In the genomic region with DNA sequence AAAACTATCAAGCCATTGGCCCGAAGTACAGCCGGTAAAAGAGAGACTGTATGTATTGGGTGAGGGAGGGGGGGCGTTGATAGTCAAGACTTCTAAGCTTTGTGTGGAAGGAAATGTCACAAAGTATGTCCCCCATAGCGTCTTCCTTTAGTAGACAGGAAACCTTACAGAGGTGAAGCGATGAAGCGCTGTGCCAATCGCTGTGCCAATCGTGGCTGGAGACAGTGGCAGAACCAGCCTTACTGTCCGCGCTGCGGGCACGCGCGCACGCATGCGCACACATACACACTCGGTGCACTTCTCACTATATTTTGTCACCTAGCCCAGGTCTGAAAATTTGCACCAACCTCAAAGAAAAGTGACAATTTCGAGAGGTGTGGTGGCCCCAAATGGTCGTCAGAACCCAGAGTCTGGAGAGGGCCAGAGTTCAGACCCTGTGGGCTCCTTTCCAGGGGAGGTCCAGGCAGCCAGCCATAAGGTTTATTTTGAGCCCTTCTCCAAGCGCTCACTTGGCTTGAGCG, we compare ENCODE assay signal across 26 mouse cellular contexts. TPM values are rescaled to one million over a fixed set of nuclear protein-coding genes. Genes with fewer than 3 reads are reported as not detected.
A peak's percentile ranks its signal among the peaks of the same experiment; 100 is the strongest.
DNase-seq lines count a peak whose midpoint lies in the region; ATAC-seq and TF ChIP-seq lines count a peak whose summit lies in the region.
"Had no signal": no experiment of that assay in that cellular context is flagged by ENCODE, and none has a peak within 500 bp of the region (broad histone marks: within the 10 kb centered on the region; RNA-seq: fewer than 3 reads in every experiment).

No protein-coding gene starts in this region.

- H3K4me2 ChIP-seq in forebrain, embryonic 16.5 days (ENCODE audit: low read length): peak overlapping the region; percentile 47
- H3K4me2 ChIP-seq in midbrain, postnatal 0 days (ENCODE audit: low read depth, low read length, poor library complexity, severe bottlenecking): peak overlapping the region; percentile 28
- H3K4me2 ChIP-seq: heart, embryonic 13.5 days; liver, embryonic 15.5 days had no signal

- H3K36me3 ChIP-seq in forebrain, embryonic 16.5 days (ENCODE audit: control insufficient read depth, insufficient read depth): no peaks in the 10 kb centered on the region
- no peaks in the 10 kb centered on the region for H3K36me3 ChIP-seq in midbrain, postnatal 0 days (ENCODE audit: insufficient read depth, low read length)
- H3K36me3 ChIP-seq: G1E; heart, embryonic 13.5 days; liver, embryonic 15.5 days had no signal

- DNase-seq in cerebellum, postnatal 10 days: peak; percentile 63 to 65
- no peak for DNase-seq in cerebellum, adult 8-10 months
- peak; percentile 23 to 29 for DNase-seq in heart, postnatal 10 days
- DNase-seq in heart, postnatal 36 days: no peak
- DNase-seq in midbrain, postnatal 0 days (ENCODE audit: low spot score): no peak
- DNase-seq in lung, postnatal 10 days: no peak
- DNase-seq in embryo, embryonic 9.5 days (ENCODE audit: extremely low spot score): no peak
- DNase-seq: adrenal gland, postnatal 36 days; cerebellum, adult 9-11 months; embryo, embryonic 11 days; kidney, adult 11 months; kidney, postnatal 10 days; spleen, adult 18-20 months had no signal

- ATAC-seq in forebrain, embryonic 16.5 days: no peak
- ATAC-seq in midbrain, postnatal 0 days (ENCODE audit: low FRiP score): no peak
- ATAC-seq: CD4-positive, CD25-positive, alpha-beta regulatory T cell, adult 4 months; lung, postnatal 0 days had no signal

- H3K9me3 ChIP-seq in forebrain, embryonic 16.5 days (ENCODE audit: control insufficient read depth, low read length): no peaks in the 10 kb centered on the region
- no peaks in the 10 kb centered on the region for H3K9me3 ChIP-seq in midbrain, postnatal 0 days (ENCODE audit: low read length)
- H3K9me3 ChIP-seq: G1E; heart, embryonic 13.5 days; liver, embryonic 15.5 days had no signal

- TF ChIP-seq CTCF in midbrain, postnatal 0 days (IDR thresholded peaks at IDR 0.05): no peak

- no peak overlapping the region for H3K27ac ChIP-seq in forebrain, embryonic 16.5 days (ENCODE audit: low read length)
- no peak overlapping the region for H3K27ac ChIP-seq in midbrain, postnatal 0 days (ENCODE audit: low read depth, low read length)
- H3K27ac ChIP-seq: heart, embryonic 13.5 days; left cerebral cortex, adult 2 months; liver, embryonic 15.5 days had no signal

- no peak overlapping the region for H3K9ac ChIP-seq in forebrain, embryonic 16.5 days (replicated peaks; ENCODE audit: low read depth, low read length)
- H3K9ac ChIP-seq in midbrain, postnatal 0 days (replicated peaks; ENCODE audit: low read length, poor library complexity, severe bottlenecking): no peak overlapping the region
- H3K9ac ChIP-seq: heart, embryonic 13.5 days; liver, embryonic 15.5 days had no signal

- WGBS in forebrain, embryonic 16.5 days: 35% methylated on average over 21 of the region's 21 CpGs
- 33% methylated on average over 21 of the region's 21 CpGs for WGBS in midbrain, postnatal 0 days

- peaks cover 51% of the 10 kb centered on the region for H3K27me3 ChIP-seq in forebrain, embryonic 16.5 days (replicated peaks; ENCODE audit: control insufficient read depth, insufficient read depth, low read length)
- peaks cover 53% of the 10 kb centered on the region for H3K27me3 ChIP-seq in midbrain, postnatal 0 days (ENCODE audit: insufficient read depth, low read length)

- intact Hi-C loops in heart, postnatal 10 days (cut with DNase I): no loop called here
- intact Hi-C loops in heart, postnatal 36 days (cut with DNase I): no loop called here

- H3K4me1 ChIP-seq in forebrain, embryonic 16.5 days (replicated peaks; ENCODE audit: control insufficient read depth, insufficient read depth, low read length): peaks cover 18% of the 10 kb centered on the region
- H3K4me1 ChIP-seq in midbrain, postnatal 0 days (ENCODE audit: insufficient read depth, low read length): 0 out of 2 replicates have a peak, but pooled peaks cover 2% of the 10 kb centered on the region
- H3K4me1 ChIP-seq: liver, embryonic 15.5 days had no signal

- H3K4me3 ChIP-seq in forebrain, embryonic 16.5 days (replicated peaks; ENCODE audit: low read length): peak overlapping the region; percentile 14; the same call in 1 of the 2 replicates
- peak overlapping the region; percentile 2; the same call in 1 of the 2 replicates for H3K4me3 ChIP-seq in midbrain, postnatal 0 days (ENCODE audit: low read depth, low read length)
- H3K4me3 ChIP-seq: heart, embryonic 13.5 days; left cerebral cortex, adult 2 months; liver, embryonic 15.5 days had no signal

RNA-seq across cellular contexts. Expression of a gene that starts 5.1 kb away (rescaled TPM):
- not detected for total RNA-seq in heart, postnatal 10 days (2021)
- total RNA-seq in heart, postnatal 36 days (2021): not detected
- polyA plus RNA-seq in forebrain, embryonic 16.5 days (2015; fragmentation: Nextera tagmentation; extraction: Ambion mirVana): 0.16 TPM in 1 of 2 replicates, not detected in the other
- not detected in 2 replicates for total RNA-seq in midbrain, postnatal 0 days (2014; rRNA removed)
- polyA plus RNA-seq in midbrain, postnatal 0 days (2015; fragmentation: Nextera tagmentation; extraction: Ambion mirVana): not detected in 2 replicates
- total RNA-seq: adrenal gland, postnatal 36 days; G1E; gastrocnemius, postnatal 4 days; hematopoietic stem cell, adult 5-6 weeks; layer of hippocampus, adult 8-10 months; left cerebral cortex, adult 2 months; megakaryocyte, adult 5-6 weeks had no signal
- polyA plus RNA-seq: CD4-positive, CD25-positive, alpha-beta regulatory T cell, adult 4 months; G1E; heart, embryonic 13.5 days; limb, embryonic 14.5 days; liver, embryonic 15.5 days; lung, postnatal 0 days; thymus, postnatal 0 days had no signal

RNA-seq across cellular contexts. Expression of a gene that starts 15.9 kb away (rescaled TPM):
- total RNA-seq in heart, postnatal 10 days (2021): under 1 TPM in 1 of 2 experiments, not detected in 1; 0.52 TPM
- total RNA-seq in heart, postnatal 36 days (2021): 1 to 10 TPM; 1.7 to 2.6 TPM
- polyA plus RNA-seq in forebrain, embryonic 16.5 days (2015; fragmentation: Nextera tagmentation; extraction: Ambion mirVana): 153 and 185 TPM in 2 replicates
- 101 and 114 TPM in 2 replicates for total RNA-seq in midbrain, postnatal 0 days (2014; rRNA removed)
- polyA plus RNA-seq in midbrain, postnatal 0 days (2015; fragmentation: Nextera tagmentation; extraction: Ambion mirVana): 208 and 217 TPM in 2 replicates
- total RNA-seq: megakaryocyte, adult 5-6 weeks had no signal

Comparison
In these comparisons a context has a peak if more than half of its experiments do, and no peak if none do; other contexts are left out.
1. DNase-seq: peak in cerebellum, postnatal 10 days (2 of 2) and heart, postnatal 10 days (2 of 2); none in cerebellum, adult 8-10 months (single experiment), heart, postnatal 36 days (0 of 2), midbrain, postnatal 0 days (single experiment), lung, postnatal 10 days (single experiment) and embryo, embryonic 9.5 days (single experiment).
2. RNA of a gene that starts 15.9 kb away (total RNA-seq): 101 to 114 TPM in midbrain, postnatal 0 days; 1.7 to 2.6 TPM in heart, postnatal 36 days and 0.52 TPM in heart, postnatal 10 days; every median in the first group is over 10 times any median in the second.